Mouse (Mus musculus) kidney, embryonic 14.5 days (tissue): ENCODE measurements at regions not wholly inside any gene's neighbourhood (a gene's known extent, or its start where the extent isn't known, plus 50 kb on each side); places are given as distances from the start of the nearest gene placed in this dataset.

ENCODE experiments used
- ATAC-seq: fragments of 200-750 bp; cut with Nextera tagmentation; 2 replicates; pipeline ENCODE4 v1.8.0; 2017; ENCODE audit warnings: moderate number of reproducible peaks, mild to moderate bottlenecking, moderate TSS enrichment, moderate library complexity; ENCODE audit not compliant: low FRiP score, low TSS enrichment
- H3K27ac ChIP-seq: fragments of 300-500 bp; sonication (generic); 2 replicates; pipeline ENCODE4 v1.5.1; 2014; ENCODE audit warnings: low read depth, mild to moderate bottlenecking, low read length, moderate library complexity, mixed read lengths
- H3K27me3 ChIP-seq: fragments of 300-500 bp; sonication (generic); 2 replicates; pipeline ENCODE4 v1.6.1; 2014; ENCODE audit warnings: mild to moderate bottlenecking, low read length; ENCODE audit not compliant: control insufficient read depth, insufficient read depth
- H3K36me3 ChIP-seq: fragments of 300-500 bp; sonication (generic); 2 replicates; pipeline ENCODE4 v1.6.1; 2014; ENCODE audit warnings: low read length, mixed read lengths; ENCODE audit not compliant: control insufficient read depth, insufficient read depth
- H3K4me1 ChIP-seq: fragments of 300-500 bp; sonication (generic); 2 replicates; pipeline ENCODE4 v1.6.1; 2014; ENCODE audit warnings: low read length, mixed read lengths; ENCODE audit not compliant: control insufficient read depth, insufficient read depth
- H3K4me2 ChIP-seq: fragments of 300-500 bp; sonication (generic); replicated peaks from 2 replicates; pipeline ENCODE4 v1.6.1; 2014; ENCODE audit warnings: low read depth, mild to moderate bottlenecking, low read length
- H3K4me3 ChIP-seq: fragments of 300-500 bp; sonication (generic); 2 replicates; pipeline ENCODE4 v1.5.1; 2014; ENCODE audit warnings: mild to moderate bottlenecking, low read length
- H3K9ac ChIP-seq: fragments of 300-500 bp; sonication (generic); 2 replicates; pipeline ENCODE4 v1.6.1; 2014; ENCODE audit warnings: low read depth, mild to moderate bottlenecking, low read length, moderate library complexity
- H3K9me3 ChIP-seq: fragments of 300-500 bp; sonication (generic); 2 replicates; pipeline ENCODE4 v1.6.1; 2016; ENCODE audit warnings: low read length; ENCODE audit not compliant: control insufficient read depth
- WGBS: fragments of 180-500 bp; shearing (Covaris S2); extraction: QIAGEN DNeasy Blood & Tissue Kit; methylation state at CpG from one replicate; pipeline ENCODE4 v1.1.7; 2014; 5-methylcytosine and 5-hydroxymethylcytosine counted together

DNA sequence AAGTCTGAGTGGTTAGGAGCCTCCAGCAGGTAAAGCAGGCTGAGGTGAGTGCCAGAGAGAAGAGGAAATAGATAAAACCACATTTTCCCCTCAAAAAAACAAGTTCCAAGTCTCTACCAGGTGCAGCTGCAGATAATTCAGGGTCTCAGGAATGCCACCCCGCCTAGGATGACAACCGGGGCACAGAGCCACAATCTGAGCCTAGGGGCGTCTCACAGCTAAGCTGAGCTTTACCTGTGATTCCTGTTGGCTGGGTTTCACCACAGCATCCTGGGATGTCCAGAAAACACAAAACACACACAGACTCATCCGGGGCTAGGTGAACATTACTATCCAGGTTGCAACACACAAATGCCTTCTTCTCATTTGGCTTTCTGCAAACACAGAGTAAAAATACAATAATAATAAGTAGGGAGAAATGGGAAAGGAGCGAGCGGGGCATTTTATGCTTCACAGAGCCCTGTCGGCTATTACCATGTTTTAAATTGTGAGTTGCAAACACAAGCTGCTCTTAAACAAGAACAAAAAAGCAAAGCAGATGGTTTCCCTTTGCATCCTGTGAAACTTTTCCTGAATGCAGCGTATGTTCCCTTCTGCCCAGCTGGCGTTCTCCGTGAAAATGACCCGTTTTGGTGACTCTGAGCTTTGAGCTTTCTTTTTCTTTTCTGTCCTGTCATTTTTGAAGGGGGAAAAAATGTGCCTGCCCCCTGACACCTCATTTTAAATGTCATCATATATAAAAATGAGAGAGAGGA lies 330.3 kb downstream of the Cbln4 start:
- H3K27ac ChIP-seq: no peak overlapping the region
- no peak overlapping the region for H3K4me3 ChIP-seq
- no peak overlapping the region for H3K4me2 ChIP-seq
- H3K36me3 ChIP-seq: no peaks in the 10 kb centered on the region
- no peaks in the 10 kb centered on the region for H3K27me3 ChIP-seq
- WGBS: 84% methylated on average over 11 of the region's 11 CpGs
- ATAC-seq: no peak
- no peak overlapping the region for H3K9ac ChIP-seq
- no peaks in the 10 kb centered on the region for H3K9me3 ChIP-seq
- H3K4me1 ChIP-seq: no peaks in the 10 kb centered on the region

DNA sequence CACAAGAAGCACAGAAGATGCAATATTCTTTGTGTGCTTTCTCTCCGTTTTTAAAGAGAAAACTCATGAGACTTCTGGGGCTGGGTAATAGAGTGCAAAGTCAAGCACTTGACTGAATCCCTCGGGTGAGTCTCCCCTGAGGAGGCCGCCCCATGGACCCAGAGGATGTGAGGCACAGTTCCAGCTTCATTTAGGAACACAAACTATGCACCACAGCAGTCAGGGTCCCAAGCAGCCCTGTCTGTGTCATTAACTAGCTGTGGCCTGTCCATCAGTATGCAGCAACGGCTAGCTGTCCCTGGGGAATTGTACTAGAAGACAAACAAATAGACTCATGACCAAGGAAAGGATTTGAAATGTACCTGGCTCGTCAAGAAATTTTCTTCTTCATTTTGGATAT lies 349.7 kb downstream of the Cbln4 start:
- Histone ChIP-seq H3K36me3 (no peaks in the 10 kb centered on the region), H3K9me3 (no peaks in the 10 kb centered on the region), H3K4me2 (no peak overlapping the region), H3K27me3 (no peaks in the 10 kb centered on the region), H3K27ac (no peak overlapping the region), H3K9ac (no peak overlapping the region), H3K4me1 (no peaks in the 10 kb centered on the region), H3K4me3 (no peak overlapping the region)
- no peak for ATAC-seq
- 71% methylated on average over 5 of the region's 5 CpGs for WGBS

DNA sequence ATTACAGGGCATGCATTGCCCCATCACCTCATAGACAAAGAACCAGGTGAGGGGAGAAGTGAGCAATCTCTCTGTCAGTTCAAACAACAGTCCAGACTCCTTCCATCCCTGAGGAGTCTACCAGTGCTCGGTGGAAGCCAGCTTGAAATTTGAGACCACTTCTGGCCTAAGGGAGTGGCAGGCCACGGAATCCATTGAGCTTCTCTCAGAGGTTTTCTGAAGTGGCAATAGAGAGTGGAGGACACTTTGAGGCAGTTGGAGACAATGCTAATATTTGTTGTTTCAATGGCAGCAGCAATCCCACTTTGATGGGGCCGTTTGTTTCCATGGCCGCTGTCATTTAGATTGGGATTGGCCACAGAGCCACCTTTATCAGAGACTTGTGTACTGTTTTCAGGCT lies 352.5 kb downstream of the Cbln4 start:
- no peaks in the 10 kb centered on the region for H3K4me1 ChIP-seq
- no peak overlapping the region for H3K4me2 ChIP-seq
- H3K27ac ChIP-seq: no peak overlapping the region
- H3K36me3 ChIP-seq: no peaks in the 10 kb centered on the region
- 26% methylated on average over 4 of the region's 4 CpGs for WGBS
- no peaks in the 10 kb centered on the region for H3K27me3 ChIP-seq
- H3K9me3 ChIP-seq: no peaks in the 10 kb centered on the region
- no peak for ATAC-seq
- H3K9ac ChIP-seq: no peak overlapping the region
- H3K4me3 ChIP-seq: no peak overlapping the region

DNA sequence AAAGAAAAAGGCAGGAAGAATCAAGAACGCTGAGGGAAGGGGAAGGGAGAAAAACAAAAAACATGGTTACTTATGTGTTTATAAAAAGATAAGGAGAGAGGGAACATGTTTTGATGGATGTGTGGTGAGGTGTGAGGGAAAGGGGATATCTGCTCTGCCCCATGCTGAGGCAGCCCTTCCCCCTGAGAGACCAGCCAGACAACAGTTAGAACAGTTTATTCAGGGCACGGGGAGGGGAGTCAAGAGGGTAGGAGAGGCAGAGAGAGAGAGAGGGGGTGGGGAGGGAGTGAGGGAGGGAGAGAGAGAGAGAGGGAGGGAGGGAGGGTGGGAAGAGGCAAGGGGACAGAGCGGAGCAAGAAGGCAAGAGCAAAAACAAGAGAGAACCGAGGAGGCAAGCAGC lies 354.2 kb downstream of the Cbln4 start:
- WGBS: 39% methylated on average over 4 of the region's 4 CpGs
- Histone ChIP-seq H3K4me1 (no peaks in the 10 kb centered on the region), H3K4me3 (no peak overlapping the region), H3K9ac (no peak overlapping the region), H3K36me3 (no peaks in the 10 kb centered on the region), H3K27me3 (no peaks in the 10 kb centered on the region), H3K9me3 (no peaks in the 10 kb centered on the region), H3K4me2 (no peak overlapping the region), H3K27ac (no peak overlapping the region)
- ATAC-seq: no peak

DNA sequence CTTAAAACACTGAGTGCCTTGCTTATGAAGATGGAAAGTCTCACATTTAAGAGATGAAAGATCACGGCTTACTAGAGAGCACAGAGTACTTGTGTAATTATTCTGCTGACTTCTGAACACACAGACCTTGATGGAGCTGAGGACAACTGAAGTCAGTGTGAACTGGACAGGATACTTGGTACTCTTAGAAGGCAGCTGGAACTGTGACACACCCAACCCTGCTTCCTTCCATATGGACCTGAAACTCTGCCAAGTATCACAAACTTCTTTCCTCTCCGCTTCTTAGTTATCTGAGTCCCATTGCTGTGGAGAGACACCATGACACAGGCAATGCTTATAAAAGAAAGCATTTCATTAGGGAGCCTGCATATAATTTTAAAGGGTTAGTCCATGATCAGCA lies 365.3 kb downstream of the Cbln4 start:
- Histone ChIP-seq H3K4me1 (no peaks in the 10 kb centered on the region), H3K4me2 (no peak overlapping the region), H3K27ac (no peak overlapping the region), H3K9me3 (0 out of 2 replicates have a peak, but pooled peaks cover 2% of the 10 kb centered on the region), H3K9ac (no peak overlapping the region), H3K4me3 (no peak overlapping the region), H3K27me3 (no peaks in the 10 kb centered on the region), H3K36me3 (no peaks in the 10 kb centered on the region)
- 72% methylated on average over 2 of the region's 2 CpGs for WGBS
- no peak for ATAC-seq

DNA sequence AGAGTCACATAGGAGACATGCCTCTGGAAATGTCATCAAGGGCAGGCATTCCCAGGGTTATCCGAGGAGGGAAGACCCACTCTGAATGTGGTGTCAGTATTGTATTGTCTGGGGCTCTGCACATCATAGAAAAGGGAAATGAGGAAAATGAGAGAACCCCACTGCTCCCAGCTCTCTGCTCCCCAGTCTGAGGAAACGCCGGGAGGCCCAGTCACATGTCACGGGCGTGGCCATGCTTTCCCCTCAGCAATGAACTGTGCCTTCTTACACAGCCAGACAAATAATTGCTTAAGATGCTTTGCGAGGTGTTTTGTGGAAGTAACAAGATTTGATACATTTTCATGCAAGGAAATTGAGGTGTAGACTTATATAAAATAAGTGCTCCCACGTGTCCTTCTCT lies 366.1 kb downstream of the Cbln4 start:
- H3K27me3 ChIP-seq: no peaks in the 10 kb centered on the region
- 80% methylated on average over 7 of the region's 7 CpGs for WGBS
- H3K4me1 ChIP-seq: no peaks in the 10 kb centered on the region
- no peak overlapping the region for H3K27ac ChIP-seq
- H3K36me3 ChIP-seq: no peaks in the 10 kb centered on the region
- H3K9ac ChIP-seq: no peak overlapping the region
- ATAC-seq: no peak
- H3K9me3 ChIP-seq: 0 out of 2 replicates have a peak, but pooled peaks cover 2% of the 10 kb centered on the region
- H3K4me2 ChIP-seq: no peak overlapping the region
- no peak overlapping the region for H3K4me3 ChIP-seq

DNA sequence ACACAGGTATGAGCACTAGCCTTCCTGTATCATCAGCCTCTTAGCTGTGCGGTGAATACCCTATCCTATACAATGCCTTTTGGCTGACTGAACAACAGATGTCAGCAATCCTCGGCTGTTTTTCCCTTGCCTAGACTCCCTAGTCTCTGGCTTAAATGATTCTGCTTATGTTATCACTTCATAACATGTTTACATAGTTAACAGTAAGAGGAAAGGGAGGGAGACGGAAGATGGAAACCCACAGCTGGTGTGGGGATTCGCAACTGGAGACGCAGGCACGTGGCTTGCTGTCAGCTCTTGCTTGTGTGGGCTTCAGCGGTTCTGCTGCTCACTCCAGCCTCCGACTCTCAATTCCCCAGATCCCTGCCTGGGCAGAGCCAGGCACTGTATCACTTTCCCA lies 367.2 kb downstream of the Cbln4 start:
- WGBS: 48% methylated on average over 8 of the region's 8 CpGs
- no peak overlapping the region for H3K4me2 ChIP-seq
- no peaks in the 10 kb centered on the region for H3K36me3 ChIP-seq
- no peak overlapping the region for H3K4me3 ChIP-seq
- H3K9me3 ChIP-seq: 0 out of 2 replicates have a peak, but pooled peaks cover 2% of the 10 kb centered on the region
- H3K27ac ChIP-seq: no peak overlapping the region
- 0 out of 2 replicates have a peak, but pooled peaks have one; percentile 52 for ATAC-seq
- H3K27me3 ChIP-seq: no peaks in the 10 kb centered on the region
- H3K4me1 ChIP-seq: no peaks in the 10 kb centered on the region
- no peak overlapping the region for H3K9ac ChIP-seq

DNA sequence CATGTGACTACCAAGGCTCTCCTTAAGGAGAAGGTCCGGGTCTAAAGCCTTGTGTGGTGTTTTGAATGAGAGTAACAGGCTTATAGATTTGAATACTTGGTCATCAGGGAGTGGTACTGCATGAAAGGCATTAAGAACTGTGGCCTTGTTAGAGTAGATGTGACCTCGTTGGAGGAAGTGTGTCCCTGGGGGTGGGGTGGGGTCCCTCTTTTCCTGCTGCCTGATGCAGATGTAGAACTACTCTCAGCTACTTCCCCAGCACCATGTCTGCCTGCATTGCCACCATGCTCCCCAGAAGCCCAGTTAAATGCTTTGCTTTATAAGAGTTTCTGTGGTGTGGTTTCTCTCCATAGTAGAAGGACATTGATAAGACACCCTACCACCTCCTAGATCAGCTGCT lies 367.9 kb downstream of the Cbln4 start:
- 81% methylated on average over 2 of the region's 2 CpGs for WGBS
- Histone ChIP-seq H3K9ac (no peak overlapping the region), H3K4me1 (no peaks in the 10 kb centered on the region), H3K27me3 (no peaks in the 10 kb centered on the region), H3K4me2 (no peak overlapping the region), H3K9me3 (0 out of 2 replicates have a peak, but pooled peaks cover 2% of the 10 kb centered on the region), H3K36me3 (no peaks in the 10 kb centered on the region), H3K27ac (no peak overlapping the region), H3K4me3 (no peak overlapping the region)
- ATAC-seq: no peak

DNA sequence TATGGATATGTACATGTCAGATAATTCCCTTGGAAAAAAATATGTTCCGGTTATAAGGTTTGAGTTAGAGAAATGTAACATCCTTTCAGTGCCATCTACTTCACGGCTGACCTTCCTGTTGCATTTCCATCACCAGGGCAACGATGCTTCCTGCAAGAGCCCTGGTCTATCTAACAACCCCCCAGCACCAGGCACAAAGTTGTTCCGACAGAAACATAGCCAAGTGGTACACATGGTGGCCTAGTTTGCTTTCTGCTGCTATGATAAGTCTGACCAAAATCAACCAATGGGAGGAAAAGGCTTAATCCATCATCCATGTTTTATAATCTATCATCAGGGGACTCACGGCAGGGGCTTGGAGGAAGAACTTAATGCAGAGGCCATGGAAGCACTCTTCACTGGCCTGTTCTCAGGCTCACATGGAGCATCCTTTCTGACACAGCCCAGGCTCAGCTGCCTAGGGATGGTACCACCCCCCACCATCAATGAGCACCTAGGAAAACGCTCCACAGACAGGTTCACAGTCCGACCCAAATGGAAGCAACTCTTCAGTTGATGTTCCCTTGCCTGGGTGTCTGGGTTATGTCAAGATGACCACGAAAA lies 372.2 kb downstream of the Cbln4 start:
- no peak for ATAC-seq
- H3K4me1 ChIP-seq: no peaks in the 10 kb centered on the region
- no peak overlapping the region for H3K9ac ChIP-seq
- H3K36me3 ChIP-seq: no peaks in the 10 kb centered on the region
- no peak overlapping the region for H3K27ac ChIP-seq
- H3K9me3 ChIP-seq: 0 out of 2 replicates have a peak, but pooled peaks cover 2% of the 10 kb centered on the region
- no peak overlapping the region for H3K4me2 ChIP-seq
- no peaks in the 10 kb centered on the region for H3K27me3 ChIP-seq
- no peak overlapping the region for H3K4me3 ChIP-seq
- 83% methylated on average over 8 of the region's 8 CpGs for WGBS
